Mouse (Mus musculus) Muller cell, postnatal 12 days (primary cell): ENCODE data around the gene Dazap2.
"Not testable (repeated sequence)": the region's sequence is repeated elsewhere in the genome, so short reads cannot be mapped to it uniquely, and the experiment has no call there.

Experiments used
- DNase-seq: peaks from one replicate; pipeline ENCODE4 v3.0.0-alpha.2; 2015; ENCODE audit errors: inconsistent ontology term

Gene Dazap2

DNA sequence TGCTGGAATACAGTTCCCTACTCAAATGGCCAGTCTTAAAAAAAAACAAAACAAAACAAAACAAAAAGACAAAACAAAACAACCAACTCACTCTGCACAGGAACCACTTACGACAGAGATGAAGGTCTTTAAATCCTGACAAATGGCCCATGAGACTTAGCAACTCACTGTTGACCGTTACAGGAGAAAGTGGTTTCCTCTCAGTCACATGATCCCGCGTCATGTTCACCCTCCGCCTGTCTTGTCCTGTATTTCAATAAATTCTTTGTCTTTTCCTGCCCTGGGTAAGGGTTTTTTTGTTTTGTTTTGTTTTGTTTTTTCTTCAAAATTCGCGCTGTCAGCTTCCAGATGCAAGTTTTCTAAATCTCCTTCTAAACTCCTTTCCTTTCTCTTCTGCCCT, 3.2 kb upstream of the Dazap2 start:
- no peak for DNase-seq

DNA sequence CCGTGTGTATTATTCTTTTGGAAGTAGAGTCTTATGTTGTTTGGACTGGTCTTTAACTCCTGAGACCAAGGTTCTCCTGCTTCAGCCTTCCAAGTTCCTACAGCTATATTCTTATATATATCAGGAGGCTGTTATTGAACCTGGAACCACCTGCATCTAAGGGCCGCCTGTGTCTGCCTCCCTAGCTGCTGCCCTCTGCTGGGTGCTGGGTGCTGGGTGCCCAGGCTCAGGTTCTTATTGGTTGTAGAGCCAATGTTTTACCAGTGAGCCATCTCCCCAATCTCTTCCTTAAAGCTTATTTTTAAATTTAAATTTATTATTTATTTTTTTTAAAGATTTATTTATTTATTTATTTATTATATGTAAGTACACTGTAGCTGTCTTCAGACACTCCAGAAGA, 2.7 kb upstream of the Dazap2 start:
- no peak for DNase-seq

GRCm38 (mm10) chr15:100613584-100613983, 1.6 kb upstream of the Dazap2 start:
- DNase-seq: peak; percentile 80

DNA sequence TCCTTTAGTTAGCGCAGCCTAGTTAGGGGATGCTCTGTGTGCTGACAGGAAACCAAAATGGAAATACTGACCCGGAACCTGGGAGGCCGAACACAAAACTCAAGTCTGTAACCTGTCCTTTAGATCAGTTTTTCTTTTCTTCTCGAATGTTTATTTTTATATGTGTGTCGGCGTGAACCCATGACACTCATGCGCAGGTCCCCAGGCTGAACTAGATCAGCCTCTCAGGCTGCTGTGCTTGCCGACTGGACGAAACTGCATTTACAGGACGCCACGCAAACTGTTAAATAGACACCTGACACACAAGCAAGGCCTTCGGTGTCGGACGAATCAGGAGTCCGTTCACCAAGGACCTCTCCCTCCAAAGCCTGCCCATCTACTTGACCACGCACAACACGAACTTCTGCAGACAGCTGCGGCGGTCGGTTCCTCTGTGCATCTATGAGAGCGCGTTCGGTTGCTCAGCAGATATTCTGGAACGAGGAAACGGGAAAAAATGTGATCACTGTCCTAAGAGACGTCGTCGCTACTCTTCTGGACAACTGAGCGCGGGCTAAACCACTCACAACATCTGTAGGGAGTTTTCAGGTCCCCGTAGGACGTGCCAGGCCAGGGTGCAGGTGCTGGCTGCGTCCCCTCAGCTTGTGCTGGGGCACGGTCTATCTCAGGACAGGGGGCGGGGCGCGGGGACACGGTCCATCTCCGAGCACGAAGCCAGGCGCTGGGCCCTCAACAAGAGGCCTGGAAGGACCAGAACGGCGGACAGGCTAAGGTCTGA, 742 bp upstream of the Dazap2 start:
- no peak for DNase-seq

DNA sequence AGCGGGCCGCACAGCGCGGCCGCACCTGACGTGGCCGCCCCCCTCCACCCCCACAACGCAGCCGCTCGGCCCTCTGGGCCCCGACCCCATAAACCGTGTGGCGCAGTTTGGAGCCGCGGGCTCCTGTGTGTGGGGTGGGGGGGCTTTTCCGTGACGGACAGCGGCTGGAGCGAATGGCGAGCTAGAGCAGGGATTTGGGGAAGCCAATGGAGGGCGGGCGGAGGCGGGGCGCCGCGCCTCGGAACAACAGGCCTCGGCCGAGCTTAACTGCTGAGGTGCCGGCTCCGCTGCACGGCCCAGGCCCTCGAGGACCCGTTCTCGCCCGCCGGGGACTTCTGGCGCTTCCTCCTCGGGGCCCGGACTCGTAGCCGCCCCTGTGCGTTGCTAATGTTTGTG, 674 bp downstream of the Dazap2 start:
- peak; percentile 95 for DNase-seq

DNA sequence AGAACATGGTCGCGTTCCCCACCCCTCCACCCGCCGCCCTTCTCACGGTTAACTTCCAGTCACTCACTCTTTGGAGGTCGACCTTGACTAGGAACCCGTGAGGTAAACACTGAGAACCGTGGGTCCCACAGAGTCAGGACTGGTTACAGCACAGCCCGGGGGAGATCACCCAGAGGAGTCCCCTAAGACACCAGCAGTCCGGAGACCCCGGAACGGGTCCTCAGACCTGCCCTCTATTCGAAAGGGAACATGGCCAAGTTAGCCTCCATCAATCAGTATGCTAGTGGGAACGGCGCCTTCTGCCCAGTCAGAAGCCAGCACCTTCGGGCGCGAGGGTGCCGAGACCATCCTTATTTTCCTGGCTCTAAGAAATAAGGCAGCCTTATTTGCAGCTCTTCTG, 1.1 kb downstream of the Dazap2 start:
- no peak for DNase-seq

DNA sequence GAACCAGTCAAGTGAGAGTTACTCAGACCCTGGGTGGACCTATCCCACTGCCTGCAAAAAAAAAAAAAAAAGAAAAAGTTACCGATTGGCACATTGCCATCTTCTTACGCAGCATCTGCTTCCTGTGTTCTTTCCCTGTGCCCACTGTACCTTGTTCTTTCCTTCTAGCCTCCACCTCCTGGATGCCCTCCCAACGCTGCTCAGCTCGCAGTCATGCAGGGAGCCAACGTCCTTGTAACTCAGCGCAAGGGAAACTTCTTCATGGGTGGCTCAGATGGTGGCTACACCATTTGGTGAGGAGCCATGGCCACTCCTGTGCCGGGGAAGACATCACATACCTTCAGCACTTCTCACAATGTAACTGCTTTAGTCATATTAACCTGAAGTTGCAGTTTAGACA, 4.1 kb downstream of the Dazap2 start:
- DNase-seq: no peak

DNA sequence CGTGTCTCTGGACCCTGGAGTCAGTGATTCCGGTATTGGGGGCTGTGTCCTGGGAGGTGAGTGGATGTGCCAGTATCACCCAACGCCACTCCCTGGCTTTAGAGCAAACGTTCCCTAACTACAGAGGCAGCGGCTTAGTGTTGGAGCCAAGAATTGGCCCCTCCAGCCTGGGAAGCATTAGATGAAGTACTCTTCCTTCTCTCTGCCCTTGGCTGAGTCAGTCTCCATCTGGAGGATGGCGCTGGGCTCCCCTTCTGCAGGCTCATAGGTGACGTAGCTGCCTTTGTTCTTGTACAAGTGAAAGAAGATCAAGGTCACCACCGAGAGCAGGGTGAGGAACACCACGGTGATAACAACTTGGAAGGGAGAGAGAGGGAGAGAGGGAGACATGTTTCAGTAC, 6.5 kb downstream of the Dazap2 start:
- DNase-seq: not testable (repeated sequence)

GRCm38 (mm10) chr15:100622164-100622563, 7.0 kb downstream of the Dazap2 start:
- DNase-seq: no peak

GRCm38 (mm10) chr15:100623754-100624153, 8.6 kb downstream of the Dazap2 start:
- no peak for DNase-seq

GRCm38 (mm10) chr15:100624435-100624834, 9.3 kb downstream of the Dazap2 start:
- DNase-seq: no peak

DNA sequence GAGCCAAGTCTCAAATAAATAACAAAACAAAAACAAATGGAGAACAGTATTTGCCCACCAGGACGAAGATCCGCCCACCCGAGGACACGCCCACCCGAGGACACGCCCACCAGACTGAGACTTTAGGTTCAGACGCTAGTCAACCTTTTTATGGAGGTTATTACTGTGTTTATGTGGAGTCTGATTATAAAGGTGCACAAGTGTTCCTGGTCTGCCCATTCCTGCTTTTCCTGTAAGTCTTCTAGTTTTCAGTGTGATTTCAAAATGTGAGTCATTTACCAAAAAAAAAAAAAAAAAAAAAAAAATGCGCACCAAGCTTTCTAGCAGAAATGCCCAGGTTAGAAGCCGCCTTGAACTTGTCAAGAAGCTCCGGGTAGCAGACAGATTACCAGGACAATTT, 12.1 kb downstream of the Dazap2 start:
- DNase-seq: no peak

DNA sequence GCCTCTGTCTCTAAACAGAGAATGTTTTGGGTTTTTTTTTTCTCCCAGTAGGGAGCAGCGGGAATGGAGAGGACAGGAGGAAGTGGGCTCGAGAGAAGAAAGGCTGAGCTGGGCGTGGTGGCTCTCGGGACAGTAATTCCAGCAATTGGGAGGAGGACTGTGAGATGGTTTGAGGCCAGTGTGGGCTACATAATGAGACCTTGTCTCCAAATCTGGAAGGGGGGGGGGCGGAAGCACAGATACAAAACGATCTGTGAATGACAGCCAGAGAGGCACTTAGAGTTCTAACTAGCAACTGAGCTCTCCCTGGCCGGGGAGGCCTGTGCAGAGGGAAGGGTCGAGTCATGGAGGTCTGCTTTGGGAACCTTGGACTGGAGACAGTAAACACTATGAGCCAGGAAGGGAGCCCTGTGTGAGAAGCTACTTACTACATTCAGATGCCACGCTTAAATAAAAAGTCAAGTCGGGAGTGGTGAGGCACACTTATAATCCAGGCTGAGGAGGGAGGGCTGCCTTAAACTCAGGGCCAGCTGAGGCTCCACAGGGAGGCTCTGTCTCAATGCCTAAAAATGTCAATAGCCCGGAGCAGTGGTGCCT, 12.7 kb downstream of the Dazap2 start:
- DNase-seq: peak; percentile 73

- no peak for DNase-seq
These were observed 13.6 kb downstream of the Dazap2 start for GRCm38 (mm10) chr15:100628797-100629196.

DNA sequence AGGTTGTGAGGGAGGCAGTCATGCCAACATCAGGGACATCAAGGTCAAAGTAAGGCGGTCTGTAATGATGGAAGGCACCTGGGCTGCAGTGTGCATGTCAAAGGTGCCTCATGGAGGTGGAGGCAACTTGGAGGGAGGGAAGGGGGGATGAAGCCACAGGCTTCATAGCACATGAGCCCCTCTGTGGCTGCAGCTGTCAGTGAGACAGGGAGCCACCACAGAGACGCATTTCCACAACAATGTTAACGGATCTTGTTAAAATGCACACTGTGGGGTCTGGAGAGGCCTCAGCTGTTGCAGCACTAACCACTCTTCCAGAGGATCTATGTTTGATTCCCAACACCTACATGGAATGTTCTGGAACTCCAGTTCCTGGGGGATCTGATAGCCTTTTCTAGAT, 15.0 kb downstream of the Dazap2 start:
- DNase-seq: no peak

DNA sequence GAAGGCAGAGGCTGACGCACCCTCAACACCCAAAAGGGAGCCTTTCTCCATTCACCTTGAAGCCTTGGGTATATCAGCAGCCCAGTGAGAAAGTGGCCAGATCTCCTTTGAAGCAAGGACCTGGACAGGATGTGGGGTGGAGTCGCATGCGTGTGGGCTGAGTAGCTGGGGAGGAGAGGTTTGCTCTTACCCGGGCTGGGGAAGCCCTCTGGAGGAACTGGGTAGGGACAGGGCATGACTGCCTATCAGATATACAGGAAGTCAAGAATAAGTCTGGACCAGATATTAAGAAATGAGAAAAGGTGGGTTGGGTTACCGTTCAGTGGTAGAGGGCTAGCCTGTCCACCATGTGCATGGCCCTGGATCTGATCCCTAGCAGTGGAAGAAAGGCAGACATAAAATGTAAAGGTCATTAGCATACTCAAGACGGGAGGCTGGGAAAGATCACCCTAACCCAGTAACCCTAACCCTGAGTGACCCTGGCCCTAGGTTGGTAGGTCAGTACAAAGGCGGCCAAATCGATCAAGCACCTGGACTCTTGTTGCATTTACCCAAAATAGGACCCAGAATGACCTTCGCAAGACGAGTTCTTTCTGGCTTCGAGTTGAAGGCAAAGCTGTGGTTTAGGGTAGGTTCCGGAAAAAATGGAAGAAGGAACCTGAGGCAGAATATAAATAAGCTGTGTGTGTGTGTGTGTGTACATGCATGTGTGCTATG, 16.5 kb downstream of the Dazap2 start:
- DNase-seq: no peak

DNA sequence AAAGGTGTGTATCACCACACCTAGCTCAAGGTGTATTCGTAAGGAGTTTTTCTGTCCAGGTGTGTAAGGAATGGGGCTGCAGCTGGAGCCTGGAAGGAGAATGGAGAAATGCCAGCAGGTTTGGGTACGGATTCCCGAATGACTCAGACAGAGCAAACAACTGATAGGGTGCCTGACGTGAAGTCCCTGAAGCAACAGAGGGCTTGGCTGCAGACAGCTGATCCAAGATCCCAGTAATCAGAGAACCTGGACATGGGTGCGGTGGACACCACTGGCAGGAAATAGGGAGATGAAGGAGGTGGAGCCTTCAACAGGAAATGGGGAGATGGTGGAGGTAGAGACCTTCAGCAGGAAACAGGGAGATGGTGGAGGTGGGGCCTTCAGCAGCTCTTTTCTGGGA, 17.2 kb downstream of the Dazap2 start:
- DNase-seq: no peak

DNA sequence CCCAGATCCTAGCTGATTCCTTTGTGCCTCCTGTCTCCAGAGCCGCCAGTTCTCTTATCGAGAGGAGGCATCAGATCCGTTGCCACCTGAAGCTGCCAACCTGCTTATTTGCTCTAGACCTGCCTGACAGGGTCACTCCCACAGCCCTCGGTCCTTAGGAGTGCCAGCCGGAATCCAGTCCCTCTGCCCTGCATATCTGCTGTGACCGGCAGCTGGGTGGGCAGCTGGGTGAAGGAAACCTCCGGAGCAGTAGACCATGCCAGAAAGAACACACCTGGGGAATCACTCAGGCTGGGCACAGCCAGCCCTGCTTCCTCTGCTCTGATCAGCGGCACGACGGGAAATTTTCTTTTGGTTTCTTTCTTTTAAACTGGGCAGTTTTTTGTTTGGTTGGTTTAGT, 18.2 kb downstream of the Dazap2 start:
- DNase-seq: no peak

- DNase-seq: no peak
These were observed 20.1 kb downstream of the Dazap2 start for GRCm38 (mm10) chr15:100635239-100635638.

- DNase-seq: no peak
These were observed 20.9 kb downstream of the Dazap2 start for GRCm38 (mm10) chr15:100635851-100636645.

DNA sequence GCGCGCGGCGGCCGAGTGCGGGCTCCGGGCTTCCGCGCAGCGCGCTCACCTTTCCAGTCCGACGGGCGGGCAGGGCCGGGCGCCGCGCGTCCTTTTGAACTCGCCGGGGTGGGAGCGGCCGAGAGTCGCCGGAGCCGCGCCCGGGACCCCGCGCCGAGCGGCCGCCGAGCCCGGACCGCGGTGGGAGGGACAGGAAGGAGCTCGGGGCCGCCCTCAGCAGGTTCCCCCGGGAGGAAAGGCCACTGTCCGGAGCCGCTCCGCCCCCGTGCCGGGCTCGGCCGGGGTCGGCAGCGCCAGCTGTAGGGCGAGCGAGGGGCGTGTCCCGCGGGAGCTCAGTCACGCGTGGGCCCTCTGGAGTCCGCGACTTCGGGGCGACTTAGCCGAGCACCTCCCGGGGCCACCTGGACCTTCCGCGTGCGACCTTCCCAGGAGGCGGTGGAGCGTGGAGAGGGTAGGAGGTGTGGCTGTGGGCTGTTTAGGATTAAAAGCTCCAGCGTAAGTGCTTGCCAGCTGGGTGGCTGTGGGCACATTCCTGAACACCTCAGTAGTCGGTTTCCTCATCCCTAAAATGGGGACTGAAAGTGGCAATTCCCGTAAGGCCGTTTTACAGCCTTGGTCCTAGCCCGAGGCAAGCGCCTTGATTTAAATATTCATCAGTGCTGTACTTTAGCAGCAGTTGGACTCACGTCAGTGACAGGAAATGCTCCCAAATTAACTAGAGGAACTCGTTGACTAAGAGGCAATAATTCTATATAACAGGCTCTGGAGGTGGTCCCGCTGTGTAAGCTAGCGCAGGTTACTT, 21.8 kb downstream of the Dazap2 start, which contains the start of gene Smagp:
Gene Smagp (minus strand): TSS at position 241 of the 802 bp plus-strand sequence.
- DNase-seq: peak; percentile 51
